Mouse (Mus musculus) kidney, postnatal 36 days (tissue): ENCODE measurements at regions not wholly inside any gene's neighbourhood (a gene's known extent, or its start where the extent isn't known, plus 50 kb on each side); places are given as distances from the start of the nearest gene placed in this dataset.

Source experiments
- DNase-seq, 2 experiments: peaks; one replicate each; pipeline ENCODE4 v3.0.0; 2021 to 2022; ENCODE audit warnings: mixed read lengths in 2 of 2

DNA sequence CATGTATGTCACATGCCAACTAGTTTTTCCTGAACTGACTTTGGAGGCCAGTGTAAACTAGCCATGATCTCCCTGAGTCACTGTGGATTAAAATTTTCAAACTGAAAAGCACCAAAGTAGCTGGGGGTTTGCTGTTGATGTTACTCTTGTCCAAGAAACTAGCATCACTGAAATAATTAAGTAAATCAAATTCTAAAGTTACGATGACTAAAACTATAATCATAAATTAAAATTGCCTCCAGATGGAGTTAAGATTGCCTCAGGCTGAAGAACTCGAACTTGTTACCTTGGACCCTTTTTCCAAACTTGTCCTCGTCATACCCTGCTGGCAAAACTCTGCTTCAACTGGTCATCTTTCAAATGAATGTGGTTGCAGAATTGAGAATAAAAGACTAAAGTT lies 93.7 kb upstream of the Ptgfr start:
- no peak for DNase-seq

DNA sequence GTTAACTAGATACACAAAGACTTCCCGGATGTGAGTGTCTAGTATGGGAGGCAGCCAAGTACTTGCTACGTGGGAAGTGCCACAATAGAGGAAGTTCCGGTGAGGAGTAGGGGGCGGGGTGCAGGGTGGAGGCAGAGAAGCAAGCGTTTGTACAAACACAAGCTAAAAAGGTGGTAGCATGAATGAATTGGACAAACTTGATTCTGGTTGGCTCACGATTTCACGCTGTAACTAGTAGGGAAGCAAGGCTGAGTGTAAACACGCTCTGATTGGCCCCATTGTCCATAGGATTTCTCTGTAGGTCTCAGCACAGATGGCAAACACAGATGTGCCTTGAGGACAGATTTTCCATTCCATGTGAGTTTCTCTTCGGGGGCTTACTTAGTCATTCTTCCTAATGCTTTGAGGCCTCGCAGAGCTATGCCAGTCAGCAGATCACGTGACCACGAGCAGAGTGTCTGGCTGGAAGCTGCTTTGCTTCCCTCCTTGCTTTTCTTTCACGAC lies 76.6 kb upstream of the Ptgfr start:
- DNase-seq = peak; percentile 49 to 62

DNA sequence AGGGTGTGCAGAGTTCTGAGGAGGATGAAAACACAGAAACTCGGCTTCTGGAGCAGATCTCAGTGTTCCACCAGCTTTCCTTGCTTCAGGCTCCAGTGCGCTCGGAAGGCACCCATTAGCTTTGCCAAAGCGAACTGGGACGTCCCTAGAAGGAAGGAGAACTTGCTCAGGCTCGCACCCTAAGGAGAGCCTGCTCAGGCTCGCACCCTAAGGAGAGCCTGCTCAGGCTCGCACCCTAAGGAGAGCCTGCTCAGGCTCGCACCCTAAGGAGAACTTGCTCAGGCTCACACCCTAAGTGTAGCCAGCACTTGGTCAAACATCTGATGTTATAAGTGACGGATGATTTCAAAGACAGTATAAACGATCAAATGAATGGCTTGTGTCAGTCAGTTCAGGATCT lies 74.9 kb upstream of the Ptgfr start:
- peak; percentile 18 to 34 for DNase-seq

DNA sequence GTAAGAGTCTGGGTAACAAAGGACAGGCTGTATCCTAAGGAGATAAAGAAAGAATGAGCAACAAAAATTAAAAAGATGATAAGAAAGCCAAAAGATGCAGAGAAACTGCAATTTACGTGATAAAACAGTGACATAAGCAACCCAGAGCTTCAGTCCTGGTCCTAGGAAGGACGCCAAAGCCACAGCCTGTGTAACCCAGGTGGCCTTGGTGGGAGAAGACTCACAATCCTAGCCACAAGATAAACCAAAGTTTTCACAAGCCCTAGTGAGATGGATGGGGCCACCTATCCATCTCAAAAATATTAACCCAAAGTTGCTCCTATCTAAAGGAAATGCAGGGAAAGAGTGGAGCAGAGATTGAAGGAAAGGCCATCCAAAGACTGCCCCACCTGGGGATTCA lies 73.4 kb upstream of the Ptgfr start:
- no peak for DNase-seq

DNA sequence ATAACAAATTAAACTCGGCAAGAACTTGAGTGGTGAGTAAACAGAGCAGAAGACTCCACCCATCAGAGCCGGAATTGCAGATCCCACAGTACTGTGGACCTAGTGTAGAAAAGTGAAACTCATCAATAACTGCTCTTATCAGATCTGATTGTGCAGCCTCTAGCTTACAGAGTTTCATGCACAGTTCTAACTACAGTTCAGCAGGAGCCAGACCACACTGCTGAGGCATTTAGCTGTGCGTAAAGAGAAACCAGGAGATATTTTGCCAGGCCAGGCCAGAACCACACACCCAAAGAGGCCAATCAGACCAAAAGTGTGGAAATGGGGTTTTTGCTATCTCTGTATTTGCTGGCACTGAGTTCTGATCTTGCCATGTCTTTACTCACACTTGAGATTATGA lies 71.9 kb upstream of the Ptgfr start:
- DNase-seq = no peak

DNA sequence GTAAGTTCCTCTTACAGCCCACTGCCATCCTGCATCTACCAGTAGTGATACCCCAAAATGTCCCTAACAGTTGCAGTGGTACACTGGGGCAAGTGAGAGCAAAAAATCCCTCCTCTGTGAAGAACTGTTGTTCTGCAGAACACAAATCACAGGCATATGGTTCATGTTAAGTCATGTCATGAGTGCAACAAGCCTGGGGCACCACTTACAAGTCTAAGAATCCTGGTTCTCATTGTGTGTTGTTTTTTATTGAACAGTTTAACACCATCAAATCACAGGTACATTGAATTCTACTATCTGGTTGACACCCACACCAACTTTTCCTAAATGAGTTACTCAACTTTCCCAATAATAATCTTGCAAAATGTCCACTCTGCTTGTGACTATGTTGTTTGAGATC lies 71.5 kb upstream of the Ptgfr start:
- no peak for DNase-seq

DNA sequence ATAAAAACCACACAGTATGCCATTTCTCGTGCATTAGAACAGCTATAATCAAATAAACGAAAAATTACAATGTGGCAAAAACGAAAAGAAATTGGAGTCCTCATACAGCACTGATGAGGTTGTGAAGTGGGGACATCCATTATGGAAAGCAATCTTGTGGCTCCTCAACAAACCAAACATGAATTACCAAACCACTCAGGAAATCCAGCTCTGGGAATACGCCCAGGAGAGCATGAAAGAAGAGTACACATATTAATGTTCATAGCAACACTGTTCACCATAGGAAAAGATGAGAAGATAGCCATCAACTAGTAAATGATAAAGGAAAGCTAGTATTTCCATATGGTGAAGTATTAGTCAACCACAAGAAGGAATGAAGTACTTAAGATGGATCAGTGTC lies 68.3 kb upstream of the Ptgfr start:
- no peak for DNase-seq

DNA sequence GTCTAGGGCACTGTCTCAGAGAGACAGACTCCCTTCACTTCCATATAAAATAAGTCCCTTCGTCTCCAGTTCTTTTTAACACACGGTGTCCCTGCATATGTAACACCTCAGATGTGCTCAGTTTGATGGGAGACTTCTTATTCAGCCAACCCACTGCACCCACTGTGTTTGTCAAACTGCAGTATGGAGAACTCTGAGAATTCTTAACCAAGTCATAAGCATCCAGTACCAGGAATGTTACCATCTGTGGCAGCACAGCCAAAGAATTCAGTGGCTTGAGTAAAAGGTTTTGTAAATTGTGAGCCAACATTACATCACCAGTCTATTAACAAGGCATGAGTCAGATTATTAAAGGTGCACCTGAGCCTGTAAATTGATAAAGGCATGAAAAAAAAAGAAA lies 65.7 kb upstream of the Ptgfr start:
- no peak for DNase-seq

DNA sequence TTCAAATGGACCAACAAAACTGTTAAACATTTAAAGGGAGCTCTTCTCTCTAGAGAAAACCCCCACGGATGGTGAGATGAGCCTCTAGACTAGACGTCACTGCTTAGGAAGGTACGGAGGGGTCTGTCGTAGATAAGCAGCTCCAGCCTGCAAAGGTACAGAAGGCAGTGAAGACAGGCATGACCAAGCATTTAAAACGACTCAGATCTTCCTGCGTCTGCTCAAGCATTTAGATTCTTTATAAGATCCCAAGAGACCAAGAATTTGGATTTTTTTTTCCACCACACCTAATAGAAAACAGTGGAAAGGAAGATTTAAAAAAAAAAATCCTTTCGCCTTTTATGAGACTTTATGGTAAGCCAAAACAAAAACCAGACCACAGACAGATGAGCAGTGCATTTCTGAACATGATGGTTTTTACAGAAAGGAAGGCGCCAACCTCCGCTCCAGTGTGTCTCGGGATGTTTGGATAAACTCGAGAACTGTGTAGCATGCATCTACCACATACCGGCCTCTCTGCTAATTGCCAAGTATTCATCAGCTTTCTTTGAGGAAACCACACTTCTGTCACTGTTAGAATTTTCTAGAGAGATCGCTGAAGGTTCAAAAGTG lies 64.9 kb upstream of the Ptgfr start:
- DNase-seq = no peak

DNA sequence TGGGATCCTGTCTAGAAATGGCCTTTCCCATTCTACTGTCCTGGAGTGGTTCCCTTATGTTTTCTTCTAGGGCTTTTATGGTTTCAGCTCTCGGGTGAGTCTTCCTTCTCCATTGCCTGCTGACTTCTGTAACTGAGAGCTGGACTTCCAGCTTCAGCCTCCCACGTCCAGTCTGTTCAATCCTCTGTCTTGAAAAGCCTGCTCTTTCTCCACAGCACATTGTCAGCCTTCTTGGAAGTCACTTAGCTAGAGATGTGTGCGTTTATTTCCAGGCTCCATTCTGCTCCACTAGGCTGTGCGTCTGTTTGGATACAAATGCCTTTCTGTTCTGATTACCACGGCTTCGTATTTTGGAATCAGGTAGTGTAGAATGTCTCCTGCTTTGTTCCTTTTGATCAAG lies 62.2 kb upstream of the Ptgfr start:
- no peak for DNase-seq

DNA sequence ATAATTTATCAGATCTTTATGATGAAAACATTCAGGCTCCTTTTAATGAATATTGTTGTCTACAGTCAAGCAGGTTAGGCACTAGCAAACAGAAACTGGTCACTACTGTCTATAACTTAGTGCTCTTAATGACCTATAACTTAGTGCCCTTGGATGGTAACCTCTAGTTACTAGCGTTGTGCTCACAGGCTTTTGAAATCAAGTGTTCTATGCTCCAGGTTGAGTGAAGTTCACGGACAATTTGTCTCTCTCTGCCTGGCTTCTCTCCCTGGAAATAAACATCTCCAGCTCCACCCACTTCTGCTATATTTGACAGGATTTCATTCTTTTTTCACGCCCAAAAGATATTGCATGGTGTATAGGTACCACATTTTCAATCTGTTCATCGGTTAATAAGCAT lies 61.7 kb upstream of the Ptgfr start:
- DNase-seq = no peak

DNA sequence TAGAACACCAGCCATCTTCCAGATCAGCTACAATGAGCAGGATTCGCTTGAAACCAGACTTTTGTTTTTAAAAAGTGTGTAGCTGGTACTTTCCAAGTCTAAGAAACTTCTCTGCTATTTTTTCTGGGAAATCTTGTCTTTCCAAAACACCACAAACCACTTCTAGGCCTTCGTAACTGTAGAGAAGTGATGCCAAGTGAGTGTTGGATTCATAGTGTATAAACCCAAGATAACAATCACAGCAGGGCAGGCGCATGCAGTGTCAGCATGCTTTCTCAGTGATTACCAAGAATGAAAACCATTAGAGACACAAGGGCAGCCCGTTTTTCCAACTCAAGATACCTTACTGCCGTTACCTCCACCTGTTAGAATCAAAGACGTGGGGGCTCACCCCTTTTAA lies 58.9 kb upstream of the Ptgfr start:
- DNase-seq = no peak

DNA sequence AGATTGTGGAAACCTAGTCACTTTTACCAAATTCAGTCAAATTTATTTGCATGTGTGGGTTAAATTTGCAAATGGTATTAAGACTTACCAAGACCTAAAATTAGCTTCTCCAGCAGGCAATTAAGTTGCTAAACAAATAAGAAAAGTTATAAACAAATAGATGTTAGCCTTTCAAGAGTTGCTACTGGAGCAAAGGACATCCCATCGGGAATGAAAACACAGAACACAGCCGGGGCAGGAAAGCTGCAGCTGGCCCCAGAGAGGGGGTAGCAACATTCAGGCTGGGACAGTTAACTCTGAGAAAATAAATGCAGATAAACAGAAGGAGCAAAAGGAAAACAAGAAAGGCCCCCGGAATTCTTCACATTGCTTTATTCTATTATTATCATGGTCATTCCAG lies 57.3 kb upstream of the Ptgfr start:
- DNase-seq = no peak

DNA sequence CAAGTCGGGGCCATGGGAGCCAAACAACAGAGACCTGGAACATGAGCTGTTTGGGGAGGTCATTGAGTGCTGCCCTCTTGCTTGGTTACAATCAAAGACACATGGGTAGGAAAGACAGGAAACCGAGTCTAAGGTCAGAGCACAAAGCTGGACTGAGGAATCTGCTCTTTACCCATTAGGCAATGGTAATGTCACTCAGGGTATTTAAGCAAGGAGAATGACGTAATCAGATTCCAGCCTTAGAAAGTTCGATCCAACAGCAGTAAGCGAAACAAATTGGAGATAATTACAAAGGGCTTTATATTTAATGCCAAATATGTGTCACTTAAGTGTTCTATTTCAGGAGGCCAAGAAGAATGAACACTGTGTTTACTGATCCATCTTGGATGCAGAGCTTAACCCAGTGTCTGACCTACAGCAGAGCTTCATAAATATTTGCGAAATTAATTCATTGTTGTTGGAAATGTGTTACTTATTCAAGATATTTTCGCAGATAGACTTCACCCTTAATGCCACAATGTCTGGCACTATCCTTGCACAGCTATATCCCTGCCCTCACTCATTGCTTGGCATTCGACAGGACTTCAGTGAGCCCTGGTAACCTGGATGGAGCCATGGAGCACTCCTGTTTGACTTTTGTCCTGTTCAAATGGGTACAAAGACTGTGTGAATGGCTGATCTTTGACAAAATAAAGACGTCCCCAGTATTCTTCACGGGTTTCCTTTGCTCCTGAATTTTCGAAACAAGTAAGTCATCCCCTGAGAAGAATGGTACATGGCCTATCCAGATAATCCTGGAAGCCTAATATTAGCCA lies 56.2 kb upstream of the Ptgfr start:
- DNase-seq = no peak

DNA sequence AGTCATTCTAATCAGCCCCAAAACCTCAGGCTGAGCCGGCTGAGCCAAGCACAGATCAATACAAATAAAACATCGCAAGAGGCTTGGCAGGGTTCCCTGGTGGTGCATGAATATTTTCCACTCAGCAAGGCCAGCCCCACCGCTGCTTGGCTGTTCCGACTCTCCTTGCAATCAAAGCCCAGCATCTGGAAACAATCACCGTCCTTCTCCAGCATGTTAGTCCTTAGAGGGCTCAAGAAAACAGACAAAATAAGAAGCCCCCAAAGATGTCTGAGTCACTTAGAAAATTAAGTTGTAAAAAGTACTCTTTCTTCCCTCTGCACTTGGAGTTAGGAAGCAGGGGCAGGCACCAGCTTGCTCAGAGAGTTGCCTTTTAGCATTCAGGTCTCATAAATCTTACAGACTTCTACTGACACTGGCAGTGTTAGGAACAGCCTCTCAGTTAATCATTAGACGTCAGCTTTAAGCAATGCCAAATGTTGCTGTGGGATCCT lies 54.4 kb upstream of the Ptgfr start:
- peak; percentile 70 to 78 for DNase-seq

DNA sequence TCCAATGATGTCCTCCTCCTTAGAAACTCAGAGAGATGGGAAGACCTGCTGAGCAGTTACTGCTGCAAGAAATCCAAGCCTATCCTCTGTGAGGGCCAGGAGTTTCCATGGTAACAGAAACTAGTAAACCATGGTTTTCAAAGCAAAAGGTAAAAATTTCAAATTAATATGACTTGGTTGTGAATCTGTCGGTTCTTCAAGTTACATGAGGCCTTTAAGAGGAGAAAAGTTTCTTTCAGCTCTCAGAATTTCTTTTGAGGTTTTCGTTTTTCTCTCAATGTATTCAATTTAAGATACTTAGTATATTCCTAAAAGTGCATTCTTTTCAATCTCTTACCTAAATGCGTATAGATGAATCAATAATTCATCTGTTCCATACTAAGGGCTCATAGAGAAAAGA lies 53.9 kb upstream of the Ptgfr start:
- DNase-seq = no peak

DNA sequence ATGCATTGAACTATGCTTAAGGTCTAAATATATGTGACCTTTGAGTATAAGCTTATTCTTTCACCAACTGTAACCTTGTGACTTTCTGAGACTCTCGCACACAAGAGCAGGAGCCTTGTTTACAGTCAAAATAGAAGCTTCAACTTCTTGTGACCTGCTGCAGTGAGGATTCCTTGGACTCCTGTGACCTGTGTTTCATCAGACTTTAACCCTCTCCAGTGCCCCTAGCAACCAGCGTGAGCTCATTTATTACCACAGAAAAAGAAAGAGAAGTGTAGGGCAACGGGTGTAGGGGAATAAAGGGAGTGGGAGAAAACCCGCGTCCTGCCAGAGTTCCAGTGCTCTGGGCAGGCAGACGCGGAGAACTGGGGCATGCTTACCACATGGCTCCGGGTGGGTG lies 52.3 kb upstream of the Ptgfr start:
- peak in 1 of 2 experiments; percentile 49 for DNase-seq
